Mouse (Mus musculus): ENCODE results near the gene Prep.

- TF ChIP-seq CTCF (IDR thresholded peaks at IDR 0.05; ENCODE audit: control insufficient read depth, insufficient read depth, insufficient read length) (no peak), MYOG (IDR thresholded peaks at IDR 0.05; ENCODE audit: control insufficient read depth, extremely low read depth, insufficient read length) (no peak)
These were observed 478 bp downstream of the Prep start for GRCm38 (mm10) chr10:45067436-45067925.
